In genomic region chr11:78566775-78567174, GRCm38 (mm10) we compare ENCODE assay signal across 11 mouse cellular contexts. TPM values are rescaled to one million over a fixed set of nuclear protein-coding genes. Genes with fewer than 3 reads are reported as not detected.
DNase-seq lines count a peak whose midpoint lies in the region; ATAC-seq lines count a peak whose summit lies in the region.
"Had no signal": no experiment of that assay in that cellular context is flagged by ENCODE, and none has a peak within 500 bp of the region (broad histone marks: within the 10 kb centered on the region; RNA-seq: fewer than 3 reads in every experiment).

No protein-coding gene starts in this region.

- H3K4me2 ChIP-seq in kidney, embryonic 15.5 days, result no peak overlapping the region
- H3K4me2 ChIP-seq in midbrain, embryonic 11.5 days, result no peak overlapping the region
- no peak overlapping the region for H3K4me2 ChIP-seq in midbrain, embryonic 16.5 days (ENCODE audit: low read length)
- H3K4me2 ChIP-seq: embryonic facial prominence, embryonic 15.5 days; hindbrain, embryonic 15.5 days; limb, embryonic 12.5 days had no signal

- 0 out of 2 replicates have a peak, but pooled peaks have one; percentile 49 for ATAC-seq in kidney, embryonic 15.5 days (replicated peaks; ENCODE audit: low FRiP score)
- no peak for ATAC-seq in midbrain, embryonic 11.5 days (ENCODE audit: low FRiP score)
- no peak for ATAC-seq in midbrain, embryonic 16.5 days

- DNase-seq in adrenal gland, postnatal 14 days, result peak; percentile 31
- no peak for DNase-seq in adrenal gland, adult 18-20 months (ENCODE audit: low spot score in 2 of 2)
- DNase-seq in heart, adult 8-10 months (ENCODE audit: low spot score), result peak; percentile 82
- peak; percentile 51 for DNase-seq in lung, postnatal 14 days
- no peak for DNase-seq in midbrain, embryonic 11.5 days (ENCODE audit: low spot score, missing footprints)
- no peak for DNase-seq in thymus, postnatal 36 days

- no peaks in the 10 kb centered on the region for H3K9me3 ChIP-seq in kidney, embryonic 15.5 days (replicated peaks)
- H3K9me3 ChIP-seq in midbrain, embryonic 11.5 days (ENCODE audit: control insufficient read depth, low read length), result no peaks in the 10 kb centered on the region
- H3K9me3 ChIP-seq in midbrain, embryonic 16.5 days (replicated peaks; ENCODE audit: control insufficient read depth, low read length, poor library complexity, severe bottlenecking), result no peaks in the 10 kb centered on the region
- H3K9me3 ChIP-seq: embryonic facial prominence, embryonic 15.5 days; hindbrain, embryonic 15.5 days; limb, embryonic 12.5 days had no signal

- WGBS in kidney, embryonic 15.5 days, result 37% methylated on average over 6 of the region's 6 CpGs
- 75% methylated on average over 6 of the region's 6 CpGs for WGBS in midbrain, embryonic 11.5 days
- WGBS in midbrain, embryonic 16.5 days, result 85% methylated on average over 6 of the region's 6 CpGs

- no peaks in the 10 kb centered on the region for H3K27me3 ChIP-seq in kidney, embryonic 15.5 days
- H3K27me3 ChIP-seq in midbrain, embryonic 11.5 days (ENCODE audit: control insufficient read depth, insufficient read depth, low read length), result no peaks in the 10 kb centered on the region
- no peaks in the 10 kb centered on the region for H3K27me3 ChIP-seq in midbrain, embryonic 16.5 days (ENCODE audit: control insufficient read depth, insufficient read depth, low read depth, low read length)
- H3K27me3 ChIP-seq: embryonic facial prominence, embryonic 15.5 days; hindbrain, embryonic 15.5 days; limb, embryonic 12.5 days had no signal

- no peak overlapping the region for H3K9ac ChIP-seq in kidney, embryonic 15.5 days
- H3K9ac ChIP-seq in midbrain, embryonic 11.5 days (ENCODE audit: low read length), result no peak overlapping the region
- no peak overlapping the region for H3K9ac ChIP-seq in midbrain, embryonic 16.5 days (ENCODE audit: low read depth, low read length)
- H3K9ac ChIP-seq: embryonic facial prominence, embryonic 15.5 days; hindbrain, embryonic 15.5 days; limb, embryonic 12.5 days had no signal

- peak overlapping the region; percentile 82 for H3K27ac ChIP-seq in kidney, embryonic 15.5 days
- no peak overlapping the region for H3K27ac ChIP-seq in midbrain, embryonic 11.5 days (ENCODE audit: low read depth, low read length)
- no peak overlapping the region for H3K27ac ChIP-seq in midbrain, embryonic 16.5 days (ENCODE audit: low read length)
- H3K27ac ChIP-seq: embryonic facial prominence, embryonic 15.5 days; hindbrain, embryonic 15.5 days; limb, embryonic 12.5 days had no signal

- peaks cover 32% of the 10 kb centered on the region for H3K36me3 ChIP-seq in kidney, embryonic 15.5 days
- H3K36me3 ChIP-seq in midbrain, embryonic 11.5 days (ENCODE audit: control insufficient read depth, insufficient read depth, low read length), result no peaks in the 10 kb centered on the region; the same call in none of the 2 replicates
- H3K36me3 ChIP-seq in midbrain, embryonic 16.5 days (ENCODE audit: control insufficient read depth, insufficient read depth, low read length), result peaks cover 7% of the 10 kb centered on the region; the same call in 1 of the 2 replicates

- peaks cover 19% of the 10 kb centered on the region for H3K4me1 ChIP-seq in kidney, embryonic 15.5 days
- no peaks in the 10 kb centered on the region for H3K4me1 ChIP-seq in midbrain, embryonic 11.5 days (ENCODE audit: control insufficient read depth, insufficient read depth, low read length)
- no peaks in the 10 kb centered on the region for H3K4me1 ChIP-seq in midbrain, embryonic 16.5 days (ENCODE audit: control insufficient read depth, insufficient read depth, low read length)
- H3K4me1 ChIP-seq: embryonic facial prominence, embryonic 15.5 days; hindbrain, embryonic 15.5 days; limb, embryonic 12.5 days had no signal

- H3K4me3 ChIP-seq in kidney, embryonic 15.5 days (replicated peaks), result no peak overlapping the region
- H3K4me3 ChIP-seq in midbrain, embryonic 11.5 days (ENCODE audit: low read depth, low read length), result no peak overlapping the region
- H3K4me3 ChIP-seq in midbrain, embryonic 16.5 days (ENCODE audit: low read depth, low read length), result no peak overlapping the region
- H3K4me3 ChIP-seq: embryonic facial prominence, embryonic 15.5 days; hindbrain, embryonic 15.5 days; limb, embryonic 12.5 days had no signal

RNA-seq across cellular contexts. Expression of gene Tmem97, which starts 16.2 kb away (rescaled TPM):
- 34.1 and 45.0 TPM in 2 replicates for total RNA-seq in adrenal gland, postnatal 14 days (2021)
- total RNA-seq in adrenal gland, adult 18-20 months (2021), result 10 to 100 TPM; 27.6 to 40.9 TPM
- 1 to 10 TPM; 3.4 to 5.5 (median 4.3) TPM for total RNA-seq in heart, adult 8-10 months (2022)
- 80.4 and 82.3 TPM in 2 replicates for polyA plus RNA-seq in kidney, embryonic 15.5 days (2015; fragmentation: Nextera tagmentation; extraction: Ambion mirVana)
- polyA plus RNA-seq in midbrain, embryonic 11.5 days (2014; fragmentation: Nextera tagmentation; extraction: Ambion mirVana), result 71.6 and 75.5 TPM in 2 replicates
- 33.8 and 41.7 TPM in 2 replicates for polyA plus RNA-seq in midbrain, embryonic 16.5 days (2015; fragmentation: Nextera tagmentation; extraction: Ambion mirVana)

RNA-seq across cellular contexts. Expression of gene Ift20, which starts 30.6 kb away (rescaled TPM):
- total RNA-seq in adrenal gland, postnatal 14 days (2021), result 81.5 and 90.2 TPM in 2 replicates
- total RNA-seq in adrenal gland, adult 18-20 months (2021), result 10 to 100 TPM; 91.4 to 96.0 TPM
- 10 to 100 TPM; 30.3 to 36.6 (median 35.8) TPM for total RNA-seq in heart, adult 8-10 months (2022)
- polyA plus RNA-seq in kidney, embryonic 15.5 days (2015; fragmentation: Nextera tagmentation; extraction: Ambion mirVana), result 134 and 145 TPM in 2 replicates
- 109 and 110 TPM in 2 replicates for polyA plus RNA-seq in midbrain, embryonic 11.5 days (2014; fragmentation: Nextera tagmentation; extraction: Ambion mirVana)
- 130 and 137 TPM in 2 replicates for polyA plus RNA-seq in midbrain, embryonic 16.5 days (2015; fragmentation: Nextera tagmentation; extraction: Ambion mirVana)

RNA-seq across cellular contexts. Expression of gene Tnfaip1, which starts 30.6 kb away (rescaled TPM):
- total RNA-seq in adrenal gland, postnatal 14 days (2021), result 47.9 and 49.4 TPM in 2 replicates
- total RNA-seq in adrenal gland, adult 18-20 months (2021), result 10 to 100 TPM; 38.3 to 43.0 TPM
- 10 to 100 TPM; 33.8 to 41.8 (median 37.6) TPM for total RNA-seq in heart, adult 8-10 months (2022)
- 81.8 and 88.2 TPM in 2 replicates for polyA plus RNA-seq in kidney, embryonic 15.5 days (2015; fragmentation: Nextera tagmentation; extraction: Ambion mirVana)
- 76.7 and 83.1 TPM in 2 replicates for polyA plus RNA-seq in midbrain, embryonic 11.5 days (2014; fragmentation: Nextera tagmentation; extraction: Ambion mirVana)
- polyA plus RNA-seq in midbrain, embryonic 16.5 days (2015; fragmentation: Nextera tagmentation; extraction: Ambion mirVana), result 67.7 and 68.8 TPM in 2 replicates

RNA-seq across cellular contexts. Expression of gene Poldip2, which starts 54.8 kb away (rescaled TPM):
- 177 and 186 TPM in 2 replicates for total RNA-seq in adrenal gland, postnatal 14 days (2021)
- 100 to 1,000 TPM; 153 to 166 TPM for total RNA-seq in adrenal gland, adult 18-20 months (2021)
- total RNA-seq in heart, adult 8-10 months (2022), result 100 to 1,000 TPM; 141 to 157 (median 151) TPM
- 169 and 171 TPM in 2 replicates for polyA plus RNA-seq in kidney, embryonic 15.5 days (2015; fragmentation: Nextera tagmentation; extraction: Ambion mirVana)
- 135 and 139 TPM in 2 replicates for polyA plus RNA-seq in midbrain, embryonic 11.5 days (2014; fragmentation: Nextera tagmentation; extraction: Ambion mirVana)
- polyA plus RNA-seq in midbrain, embryonic 16.5 days (2015; fragmentation: Nextera tagmentation; extraction: Ambion mirVana), result 176 and 184 TPM in 2 replicates

RNA-seq across cellular contexts. Expression of gene Tmem199, which starts 54.8 kb away (rescaled TPM):
- total RNA-seq in adrenal gland, postnatal 14 days (2021), result 26.3 and 29.6 TPM in 2 replicates
- 10 to 100 TPM; 27.8 to 28.0 TPM for total RNA-seq in adrenal gland, adult 18-20 months (2021)
- 10 to 100 TPM; 11.2 to 12.9 (median 12.5) TPM for total RNA-seq in heart, adult 8-10 months (2022)
- polyA plus RNA-seq in kidney, embryonic 15.5 days (2015; fragmentation: Nextera tagmentation; extraction: Ambion mirVana), result 56.7 and 57.1 TPM in 2 replicates
- 82.4 and 91.3 TPM in 2 replicates for polyA plus RNA-seq in midbrain, embryonic 11.5 days (2014; fragmentation: Nextera tagmentation; extraction: Ambion mirVana)
- 95.5 and 96.6 TPM in 2 replicates for polyA plus RNA-seq in midbrain, embryonic 16.5 days (2015; fragmentation: Nextera tagmentation; extraction: Ambion mirVana)

Comparison
In these comparisons a context has a peak if more than half of its experiments do, and no peak if none do; other contexts are left out.
1. DNase-seq: peak in adrenal gland, postnatal 14 days (single experiment), heart, adult 8-10 months (single experiment) and lung, postnatal 14 days (single experiment); none in adrenal gland, adult 18-20 months (0 of 2), midbrain, embryonic 11.5 days (single experiment) and thymus, postnatal 36 days (0 of 2).